Mouse (Mus musculus) brain, embryonic 14.5 days (tissue): ENCODE results near the gene Baz2b. TPM values are rescaled to one million over a fixed set of nuclear protein-coding genes. Genes with fewer than 3 reads are reported as not detected.

Experiments used
- DNase-seq: peaks from one replicate; pipeline ENCODE4 v3.0.0-alpha.2; 2011; ENCODE audit warnings: low read depth
- CTCF ChIP-seq: fragments of 200-500 bp; IDR thresholded peaks from 2 replicates; pipeline ENCODE4 v1.5.1; 2012; ENCODE audit warnings: inconsistent platforms, mild to moderate bottlenecking, moderate library complexity, borderline replicate concordance; ENCODE audit not compliant: insufficient read depth, insufficient read length; ENCODE audit errors: extremely low read depth
- POLR2A ChIP-seq: fragments of 200-500 bp; IDR thresholded peaks from 2 replicates; pipeline ENCODE4 v1.6.1; 2012; ENCODE audit warnings: mild to moderate bottlenecking, inconsistent platforms, borderline replicate concordance; ENCODE audit not compliant: poor library complexity, insufficient read depth, insufficient read length, severe bottlenecking; ENCODE audit errors: extremely low read depth
- polyA plus RNA-seq: library from polyadenylated mRNA; depleted of rRNA; stranded (reverse); fragments of >200 nt; gene quantifications from 2 replicates; pipeline ENCODE4 v1.2.3, GENCODE M21; 2012

Gene Baz2b
- polyA plus RNA-seq, 1 experiment, result 73.4 TPM

DNA sequence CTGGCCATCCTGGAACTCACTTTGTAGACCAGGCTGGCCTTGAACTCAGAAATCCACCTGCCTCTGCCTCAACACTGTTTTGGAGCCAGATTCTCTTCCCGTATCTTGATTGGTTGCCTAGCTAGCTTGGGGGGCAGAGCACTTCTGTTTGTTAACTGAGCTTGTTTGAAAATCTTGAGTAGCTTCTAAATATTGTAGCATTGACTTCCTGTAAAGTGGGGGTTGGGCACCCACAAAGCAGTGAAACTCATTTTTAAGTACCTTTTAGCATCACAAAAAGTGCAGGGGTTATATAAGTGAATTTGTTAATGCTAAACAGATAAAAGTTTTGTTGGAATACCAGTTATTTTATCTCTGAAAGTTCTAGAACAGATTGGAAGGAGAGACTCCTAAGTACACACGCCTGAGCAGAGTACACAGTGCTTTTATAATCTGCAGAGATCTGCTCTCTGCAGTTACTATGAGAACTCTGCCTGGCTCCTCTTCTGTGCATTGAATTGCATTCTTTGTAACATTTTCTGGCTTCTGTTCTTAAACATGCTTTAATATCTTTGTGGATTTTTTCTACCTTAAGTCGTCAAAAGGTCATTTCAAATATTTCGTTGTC is 7.0 kb upstream of the Baz2b start:
- no peak for DNase-seq
- TF ChIP-seq POLR2A (no peak), CTCF (no peak)

GRCm38 (mm10) chr2:60214683-60215082 is 5.0 kb upstream of the Baz2b start:
- no peak for DNase-seq
- TF ChIP-seq POLR2A (no peak), CTCF (no peak)

DNA sequence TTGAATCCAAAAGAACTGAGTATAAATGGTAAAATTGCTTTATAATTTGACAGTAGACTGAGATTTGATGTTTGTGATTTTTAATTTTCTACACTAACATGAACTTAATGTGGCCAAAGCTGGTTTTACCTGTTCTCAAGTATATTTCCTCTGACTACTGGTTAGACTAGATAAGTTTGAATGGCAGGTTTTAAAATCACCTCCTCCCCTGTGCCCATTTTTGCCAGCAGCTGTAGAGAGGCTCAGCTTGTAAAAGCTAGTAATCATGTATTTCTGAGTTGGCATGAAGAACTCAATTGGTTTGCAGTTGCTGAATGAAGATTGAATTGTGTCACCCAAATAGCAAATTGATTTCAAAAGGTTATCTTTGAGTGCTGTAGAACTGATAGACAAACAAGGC is 2.8 kb upstream of the Baz2b start:
- DNase-seq, result no peak
- TF ChIP-seq CTCF (no peak), POLR2A (no peak)

GRCm38 (mm10) chr2:60210821-60211220 is 1.2 kb upstream of the Baz2b start:
- no peak for DNase-seq
- TF ChIP-seq CTCF (no peak), POLR2A (no peak)

- peak; percentile 68 for DNase-seq
- TF ChIP-seq POLR2A, result no peak
- no peak for TF ChIP-seq CTCF
Measured at GRCm38 (mm10) chr2:60209122-60209611, 472 bp downstream of the Baz2b start.

GRCm38 (mm10) chr2:60205795-60206194 is 3.8 kb downstream of the Baz2b start:
- no peak for TF ChIP-seq CTCF
- no peak for TF ChIP-seq POLR2A
- DNase-seq, result peak; percentile 38

GRCm38 (mm10) chr2:60204162-60204561 is 5.5 kb downstream of the Baz2b start:
- DNase-seq, result no peak
- TF ChIP-seq POLR2A (no peak), CTCF (no peak)

GRCm38 (mm10) chr2:60203733-60204132 is 5.9 kb downstream of the Baz2b start:
- no peak for DNase-seq
- no peak for TF ChIP-seq CTCF
- TF ChIP-seq POLR2A, result no peak

DNA sequence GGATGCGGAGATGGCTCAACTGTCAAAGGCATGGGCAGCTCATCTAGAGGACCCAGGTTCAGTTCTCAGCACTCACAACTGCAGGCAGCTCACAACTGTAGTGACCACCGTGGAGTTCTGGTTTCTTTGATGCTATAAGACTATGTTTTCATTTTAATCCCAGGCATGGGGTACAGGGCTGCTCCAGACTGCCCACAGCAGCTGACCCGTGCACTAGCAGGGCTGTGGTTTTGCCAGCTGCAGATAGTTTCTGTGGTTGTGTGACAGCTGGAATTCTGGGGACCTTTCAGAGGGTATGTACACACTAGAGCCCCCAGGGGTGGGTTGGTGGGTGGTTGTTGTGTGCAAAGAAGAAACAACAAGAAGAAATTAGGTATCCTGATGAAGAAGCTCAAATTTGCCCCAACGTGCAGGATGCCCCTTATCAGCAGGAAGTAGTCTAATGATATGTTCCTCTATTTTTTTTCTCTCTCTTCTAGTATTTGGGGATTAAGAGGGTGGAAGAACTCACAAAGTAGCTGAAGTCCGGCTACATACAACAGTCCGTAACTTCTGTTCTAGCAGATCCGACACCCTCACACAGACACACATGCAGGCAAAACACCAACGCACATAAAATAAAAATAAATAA is 6.6 kb downstream of the Baz2b start:
- DNase-seq, result no peak
- TF ChIP-seq POLR2A, result no peak
- no peak for TF ChIP-seq CTCF

DNA sequence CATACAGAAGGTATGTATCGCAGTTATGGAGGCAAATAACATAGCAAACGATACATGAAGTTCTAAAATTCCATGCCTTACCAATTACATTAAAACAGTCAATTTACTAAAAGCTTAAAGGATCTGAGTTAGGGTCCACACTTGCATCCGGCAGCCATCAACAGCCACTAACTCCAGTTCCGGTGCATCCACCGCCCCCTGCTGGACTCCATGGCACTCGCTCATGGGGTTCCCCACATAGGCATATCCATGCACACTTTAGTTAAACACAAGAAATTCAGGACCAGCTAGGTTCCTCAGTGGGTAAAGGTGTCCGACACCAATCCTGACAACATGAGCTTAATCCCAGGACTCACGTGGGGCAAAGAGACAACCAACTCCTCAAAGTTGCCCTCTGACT is 9.0 kb downstream of the Baz2b start:
- peak; percentile 76 for TF ChIP-seq CTCF
- TF ChIP-seq POLR2A, result no peak

DNA sequence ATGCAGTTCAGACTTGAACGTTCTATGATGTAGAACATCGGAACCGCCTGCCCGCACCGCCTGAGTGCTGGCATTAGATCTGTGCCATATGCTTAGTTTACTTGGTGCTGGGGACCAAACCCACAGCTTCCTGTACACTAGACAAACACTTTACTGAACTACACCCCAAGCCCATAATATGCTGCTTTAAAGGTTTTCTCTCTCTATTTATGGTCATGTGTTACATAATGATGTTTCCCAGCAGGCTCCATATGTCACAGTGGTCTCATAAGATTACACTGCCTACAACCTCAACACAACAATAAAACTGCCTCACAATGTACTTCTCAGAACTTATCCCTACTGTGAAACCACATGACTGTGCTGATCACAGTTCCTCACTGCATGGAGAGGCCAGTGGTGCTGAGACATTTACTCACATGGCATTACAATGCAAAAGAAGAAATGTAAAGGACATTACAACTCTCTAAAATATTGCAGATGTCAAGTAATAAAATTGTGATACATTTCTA is 9.5 kb downstream of the Baz2b start:
- no peak for DNase-seq
- no peak for TF ChIP-seq POLR2A
- TF ChIP-seq CTCF, result no peak

More for the DNA sequence above, 9.0 kb downstream of the Baz2b start:
- DNase-seq, result peak; percentile 67

- TF ChIP-seq CTCF, result no peak
- TF ChIP-seq POLR2A, result no peak
- no peak for DNase-seq
Measured at GRCm38 (mm10) chr2:60196841-60197240, 12.8 kb downstream of the Baz2b start.
